Mouse (Mus musculus) embryonic facial prominence, embryonic 10.5 days (tissue): ENCODE results near the gene Il10. TPM values are rescaled to one million over a fixed set of nuclear protein-coding genes. Genes with fewer than 3 reads are reported as not detected.
"Not testable (repeated sequence)": the region's sequence is repeated elsewhere in the genome, so short reads cannot be mapped to it uniquely, and the experiment has no call there.

Source experiments
- DNase-seq: peaks from one replicate; pipeline ENCODE4 v3.0.0-alpha.2; 2017; ENCODE audit warnings: low spot score
- H3K27ac ChIP-seq: fragments of 300-500 bp; sonication (generic); replicated peaks from 2 replicates; pipeline ENCODE4 v1.5.1; 2016; ENCODE audit warnings: mild to moderate bottlenecking
- H3K27me3 ChIP-seq: fragments of 300-500 bp; sonication (generic); replicated peaks from 2 replicates; pipeline ENCODE4 v1.6.1; 2016; ENCODE audit warnings: low read depth, mild to moderate bottlenecking; ENCODE audit not compliant: poor library complexity, severe bottlenecking
- H3K36me3 ChIP-seq: fragments of 300-500 bp; sonication (generic); replicated peaks from 2 replicates; pipeline ENCODE4 v1.6.1; 2016; ENCODE audit warnings: mild to moderate bottlenecking, moderate library complexity
- H3K4me1 ChIP-seq: fragments of 300-500 bp; sonication (generic); 2 replicates; pipeline ENCODE4 v1.6.1; 2016
- H3K4me3 ChIP-seq: fragments of 300-500 bp; sonication (generic); 2 replicates; pipeline ENCODE4 v1.5.1; 2016; ENCODE audit warnings: mild to moderate bottlenecking, moderate library complexity
- H3K9me3 ChIP-seq: fragments of 300-500 bp; sonication (generic); 2 replicates; pipeline ENCODE4 v1.6.1; 2016; ENCODE audit warnings: mild to moderate bottlenecking
- WGBS: fragments of 180-500 bp; shearing (Covaris S2); methylation state at CpG from one replicate; pipeline ENCODE4 v1.1.7; 2016; 5-methylcytosine and 5-hydroxymethylcytosine counted together
- polyA plus RNA-seq: library from polyadenylated mRNA; unstranded; fragments of >200 nt; fragmentation: Nextera tagmentation; extraction: Ambion mirVana; gene quantifications from 2 replicates; pipeline ENCODE4 v1.2.1, GENCODE M21; 2016

Gene Il10
- polyA plus RNA-seq, 1 experiment from 2014 or later, result not detected

DNA sequence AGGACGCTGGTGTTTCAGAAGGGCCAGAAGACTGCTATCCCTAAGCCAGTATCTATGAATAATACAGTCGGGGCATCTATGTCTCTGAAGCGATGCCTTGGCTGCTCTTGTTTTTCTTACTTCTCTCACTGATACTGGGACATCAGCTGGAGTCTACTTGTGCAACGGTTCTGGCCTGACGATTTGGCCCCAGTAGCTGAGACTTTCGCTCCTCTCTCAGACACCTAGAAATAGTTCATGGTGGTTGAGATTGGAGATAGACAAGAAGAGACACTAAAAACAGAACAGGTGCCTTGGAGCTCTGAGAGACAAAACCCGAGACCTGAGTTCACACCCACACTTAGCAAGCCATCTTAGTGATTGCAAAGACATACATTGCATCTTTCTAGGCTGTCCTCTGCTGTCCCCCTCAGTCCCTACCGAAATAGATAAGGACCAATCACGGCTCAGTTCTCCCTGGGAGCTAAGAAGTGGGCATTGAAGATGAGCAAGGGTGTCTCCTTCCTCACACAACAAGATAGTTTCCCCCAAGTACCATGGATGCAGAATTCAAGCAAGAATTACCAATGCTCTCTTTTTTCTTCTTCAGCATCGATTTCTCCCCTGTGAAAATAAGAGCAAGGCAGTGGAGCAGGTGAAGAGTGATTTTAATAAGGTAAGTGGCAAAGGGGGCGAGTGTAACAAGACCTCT is 2.4 kb downstream of the Il10 start:
- DNase-seq, result no peak
- Histone ChIP-seq H3K9me3 (no peaks in the 10 kb centered on the region), H3K27ac (no peak overlapping the region), H3K27me3 (peaks cover 6% of the 10 kb centered on the region; the same call in 1 of the 2 replicates), H3K36me3 (no peaks in the 10 kb centered on the region), H3K4me3 (no peak overlapping the region), H3K4me1 (peaks cover 9% of the 10 kb centered on the region; the same call in 1 of the 2 replicates)
- 80% methylated on average over 11 of the region's 11 CpGs for WGBS

DNA sequence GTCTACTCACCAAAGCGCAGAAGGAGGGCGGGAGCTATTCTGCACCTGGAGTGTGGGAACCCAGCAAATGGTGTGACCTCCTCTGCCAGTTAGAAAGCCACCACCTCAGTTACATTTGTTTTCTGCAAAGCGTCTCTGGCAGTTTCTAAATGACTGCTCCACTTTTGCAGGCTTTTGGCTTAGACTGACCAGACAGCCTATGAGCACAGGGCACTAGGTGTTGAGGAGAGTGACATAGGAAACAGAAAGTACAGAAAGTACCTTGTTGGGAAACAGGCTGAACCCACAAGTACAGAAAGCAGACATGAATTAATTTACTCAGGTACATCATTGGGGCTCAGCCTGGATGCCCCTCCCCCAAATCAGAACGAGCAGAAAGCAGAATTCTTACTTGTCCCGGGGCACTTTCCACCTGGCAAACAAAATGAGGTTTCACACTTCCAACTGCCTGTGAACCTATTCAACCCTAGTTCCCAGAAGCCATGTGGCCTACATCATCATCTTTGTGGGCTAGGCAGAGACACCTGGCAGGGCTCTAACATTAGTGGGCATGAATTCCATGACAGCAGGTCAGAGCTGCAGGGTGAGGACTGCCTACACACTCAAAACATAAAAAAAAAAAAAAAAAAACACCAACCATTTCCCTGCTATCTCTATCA is 3.1 kb downstream of the Il10 start:
- WGBS, result 71% methylated on average over 5 of the region's 5 CpGs
- peaks cover 6% of the 10 kb centered on the region; the same call in 1 of the 2 replicates for H3K27me3 ChIP-seq
- DNase-seq, result no peak
- peaks cover 9% of the 10 kb centered on the region; the same call in 1 of the 2 replicates for H3K4me1 ChIP-seq
- H3K27ac ChIP-seq, result no peak overlapping the region
- H3K9me3 ChIP-seq, result no peaks in the 10 kb centered on the region
- no peaks in the 10 kb centered on the region for H3K36me3 ChIP-seq
- no peak overlapping the region for H3K4me3 ChIP-seq

GRCm38 (mm10) chr1:131023250-131023858 is 3.7 kb downstream of the Il10 start:
- H3K27me3 ChIP-seq, H3K27ac ChIP-seq, H3K36me3 ChIP-seq, H3K4me1 ChIP-seq, H3K4me3 ChIP-seq, H3K9me3 ChIP-seq, DNase-seq: not testable (repeated sequence)
- WGBS, result 85% methylated on average over 4 of the region's 4 CpGs

- DNase-seq, result no peak
- Histone ChIP-seq H3K9me3 (no peaks in the 10 kb centered on the region), H3K4me3 (no peak overlapping the region), H3K4me1 (peaks cover 6% of the 10 kb centered on the region; the same call in 1 of the 2 replicates), H3K36me3 (no peaks in the 10 kb centered on the region), H3K27ac (no peak overlapping the region), H3K27me3 (peaks cover 6% of the 10 kb centered on the region; the same call in 1 of the 2 replicates)
- 83% methylated on average over 8 of the region's 8 CpGs for WGBS
Measured at GRCm38 (mm10) chr1:131024900-131025842, 5.5 kb downstream of the Il10 start.

DNA sequence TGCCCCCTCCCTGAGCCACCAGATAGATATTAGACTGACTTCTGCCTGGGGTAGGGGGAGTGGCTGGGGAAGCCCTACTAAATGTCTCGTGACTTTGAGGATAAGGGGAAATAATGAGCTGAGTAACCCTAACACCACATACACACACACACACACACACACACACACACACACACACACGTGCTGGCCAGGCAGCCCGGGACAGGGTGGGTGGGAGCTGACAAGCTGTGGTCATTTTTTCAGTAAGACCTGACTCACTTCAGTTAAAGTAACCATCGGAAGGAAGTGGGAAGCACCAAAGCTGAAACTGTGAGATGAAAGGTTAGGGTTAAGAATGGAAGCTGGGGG is 6.2 kb downstream of the Il10 start:
- DNase-seq, result no peak
- Histone ChIP-seq H3K9me3 (no peaks in the 10 kb centered on the region), H3K4me1 (peaks cover 5% of the 10 kb centered on the region; the same call in 1 of the 2 replicates), H3K27ac (no peak overlapping the region), H3K36me3 (no peaks in the 10 kb centered on the region), H3K27me3 (peaks cover 6% of the 10 kb centered on the region; the same call in 1 of the 2 replicates), H3K4me3 (no peak overlapping the region)
- WGBS, result 77% methylated on average over 4 of the region's 4 CpGs

DNA sequence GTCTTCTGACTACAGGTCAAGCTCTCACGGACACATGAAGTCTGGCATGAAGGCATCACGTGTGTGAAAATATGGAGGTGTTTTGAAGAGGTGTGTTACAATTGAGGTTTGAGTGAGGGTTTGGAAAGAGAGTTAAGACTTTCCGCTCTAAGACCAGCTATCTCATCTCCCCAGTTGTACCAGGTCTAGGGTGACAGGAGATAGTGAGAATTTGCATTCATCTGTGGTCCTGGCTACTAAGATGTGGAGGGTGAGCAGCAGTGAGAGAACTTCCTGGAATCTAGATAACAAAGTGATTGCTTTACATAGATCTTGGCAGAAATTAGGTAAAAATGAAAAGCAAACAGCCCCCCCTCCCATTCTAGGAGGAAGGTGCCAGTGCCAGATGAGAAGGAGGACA is 9.6 kb downstream of the Il10 start:
- DNase-seq, result no peak
- H3K4me1 ChIP-seq, result peaks cover 10% of the 10 kb centered on the region; the same call in 1 of the 2 replicates
- no peaks in the 10 kb centered on the region for H3K36me3 ChIP-seq
- H3K4me3 ChIP-seq, result no peak overlapping the region
- no peaks in the 10 kb centered on the region for H3K27me3 ChIP-seq
- H3K27ac ChIP-seq, result no peak overlapping the region
- WGBS, result 93% methylated on average over 3 of the region's 3 CpGs
- no peaks in the 10 kb centered on the region for H3K9me3 ChIP-seq

- H3K27me3 ChIP-seq, result no peaks in the 10 kb centered on the region
- H3K4me3 ChIP-seq, result no peak overlapping the region
- 61% methylated on average over 7 of the region's 7 CpGs for WGBS
- peaks cover 10% of the 10 kb centered on the region; the same call in 1 of the 2 replicates for H3K4me1 ChIP-seq
- no peaks in the 10 kb centered on the region for H3K9me3 ChIP-seq
- no peaks in the 10 kb centered on the region for H3K36me3 ChIP-seq
- H3K27ac ChIP-seq, result no peak overlapping the region
- no peak for DNase-seq
Measured at GRCm38 (mm10) chr1:131030261-131030660, 10.6 kb downstream of the Il10 start.

DNA sequence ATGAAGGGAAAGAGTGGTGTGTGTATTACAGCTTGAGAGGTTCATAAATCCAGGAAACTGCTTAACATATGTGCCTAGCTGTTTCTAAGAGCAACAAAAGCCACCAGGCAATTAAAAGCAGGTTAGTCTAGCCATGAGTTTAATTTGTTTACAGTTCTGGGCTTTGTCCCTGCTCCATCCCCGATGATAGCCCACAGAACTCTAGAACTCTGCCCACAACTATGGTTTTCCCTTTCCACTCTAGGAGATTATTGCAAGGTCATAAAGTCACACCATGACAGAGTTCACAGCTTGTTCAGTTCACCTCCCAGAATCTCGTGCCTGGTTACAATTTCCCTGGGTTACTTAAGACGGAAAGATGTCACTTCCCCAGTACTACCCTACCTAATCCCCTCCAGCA is 11.6 kb downstream of the Il10 start:
- H3K9me3 ChIP-seq, result no peaks in the 10 kb centered on the region
- no peaks in the 10 kb centered on the region for H3K27me3 ChIP-seq
- H3K36me3 ChIP-seq, result no peaks in the 10 kb centered on the region
- peaks cover 10% of the 10 kb centered on the region; the same call in 1 of the 2 replicates for H3K4me1 ChIP-seq
- DNase-seq, result no peak
- H3K4me3 ChIP-seq, result no peak overlapping the region
- no peak overlapping the region for H3K27ac ChIP-seq
- WGBS, result 42% methylated on average over 3 of the region's 3 CpGs

- H3K27me3 ChIP-seq, result no peaks in the 10 kb centered on the region
- H3K4me3 ChIP-seq, result no peak overlapping the region
- no peak for DNase-seq
- WGBS, result 92% methylated on average over 5 of the region's 5 CpGs
- no peaks in the 10 kb centered on the region for H3K36me3 ChIP-seq
- H3K4me1 ChIP-seq, result no peaks in the 10 kb centered on the region
- no peak overlapping the region for H3K27ac ChIP-seq
- H3K9me3 ChIP-seq, result no peaks in the 10 kb centered on the region
Measured at GRCm38 (mm10) chr1:131038001-131038400, 18.4 kb downstream of the Il10 start.

DNA sequence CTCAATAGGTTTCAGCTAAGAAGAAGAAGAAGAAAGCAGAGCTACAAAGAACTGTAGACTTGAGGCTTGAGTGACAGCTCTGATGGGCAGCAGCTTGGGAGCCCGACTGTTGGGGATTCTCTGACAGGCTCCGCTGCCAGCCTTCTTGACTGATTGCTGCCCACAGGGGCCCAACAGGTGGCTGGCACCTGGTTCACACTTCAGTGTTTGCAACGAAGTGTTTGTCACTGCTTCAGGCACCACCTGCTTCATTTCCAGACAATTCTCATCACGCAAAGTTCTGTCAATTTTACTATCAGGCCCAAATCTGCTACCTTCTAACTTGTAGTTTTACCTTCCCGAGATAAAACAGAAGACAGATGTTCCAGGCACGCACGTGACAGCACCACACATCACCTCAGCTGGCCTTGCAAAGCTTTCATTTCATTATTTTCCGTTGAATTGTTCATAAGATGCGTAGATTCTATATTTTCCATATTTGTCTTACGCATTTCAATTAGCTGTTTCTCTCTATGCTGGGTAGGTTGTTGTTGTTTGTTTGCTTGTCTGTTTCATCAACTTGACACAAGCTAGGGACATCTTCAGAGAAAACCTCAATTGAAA is 18.9 kb downstream of the Il10 start:
- no peaks in the 10 kb centered on the region for H3K4me1 ChIP-seq
- H3K36me3 ChIP-seq, result no peaks in the 10 kb centered on the region
- H3K27ac ChIP-seq, result no peak overlapping the region
- H3K9me3 ChIP-seq, result no peaks in the 10 kb centered on the region
- H3K4me3 ChIP-seq, result no peak overlapping the region
- whole genome bisulfite sequencing, result 87% methylated on average over 10 of the region's 10 CpGs
- no peak for DNase-seq
- no peaks in the 10 kb centered on the region for H3K27me3 ChIP-seq

GRCm38 (mm10) chr1:131039479-131039878 is 19.8 kb downstream of the Il10 start:
- H3K4me1 ChIP-seq, result no peaks in the 10 kb centered on the region
- H3K27me3 ChIP-seq, result no peaks in the 10 kb centered on the region
- no peak overlapping the region for H3K4me3 ChIP-seq
- H3K36me3 ChIP-seq, result no peaks in the 10 kb centered on the region
- no peak overlapping the region for H3K27ac ChIP-seq
- no peak for DNase-seq
- H3K9me3 ChIP-seq, result no peaks in the 10 kb centered on the region
- WGBS, result 88% methylated on average over 5 of the region's 5 CpGs

DNA sequence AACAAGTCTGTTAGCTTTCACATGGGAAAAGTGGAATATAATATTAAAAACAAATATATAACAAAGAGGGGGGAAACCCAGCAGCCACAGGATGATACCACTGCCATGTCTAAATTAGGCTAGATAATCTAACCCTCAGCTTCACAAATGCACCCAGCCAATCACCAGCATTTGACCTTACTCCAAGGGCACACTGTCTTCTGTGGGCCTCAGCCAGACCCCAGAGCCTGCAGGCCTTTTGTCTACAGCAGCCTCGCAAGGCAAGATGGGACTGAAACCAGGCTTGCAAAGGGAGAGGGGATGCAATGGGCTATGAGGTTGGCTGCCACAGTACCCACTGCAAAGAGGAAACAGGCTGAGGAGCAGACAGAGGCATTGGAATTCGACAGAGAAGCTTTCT is 22.6 kb downstream of the Il10 start:
- no peak overlapping the region for H3K4me3 ChIP-seq
- H3K27me3 ChIP-seq, result no peaks in the 10 kb centered on the region
- no peak overlapping the region for H3K27ac ChIP-seq
- no peaks in the 10 kb centered on the region for H3K9me3 ChIP-seq
- DNase-seq, result no peak
- H3K4me1 ChIP-seq, result no peaks in the 10 kb centered on the region
- WGBS, result 52% methylated on average over 2 of the region's 2 CpGs
- H3K36me3 ChIP-seq, result no peaks in the 10 kb centered on the region
